Mouse (Mus musculus): ENCODE measurements around the gene Ccr3. TPM values are rescaled to one million over a fixed set of nuclear protein-coding genes. Genes with fewer than 3 reads are reported as not detected.
"Not testable (repeated sequence)": the region's sequence is repeated elsewhere in the genome, so short reads cannot be mapped to it uniquely, and the experiment has no call there.

The Ccr3 gene
- polyA plus RNA-seq (2011; ENCODE audit: insufficient read length, low read depth, missing spikeins) = not detected in 2 replicates

- Histone ChIP-seq H3K4me1 (ENCODE audit: control insufficient read depth, insufficient read depth, low read length) (no peaks in the 10 kb centered on the region), H3K4me3 (ENCODE audit: insufficient read depth, low read length) (no peak within 1 kb of the TSS), H3K27ac (ENCODE audit: insufficient read depth, low read length) (no peak within 1 kb of the TSS)
- TF ChIP-seq CTCF (IDR thresholded peaks at IDR 0.05; ENCODE audit: borderline replicate concordance, insufficient read depth, low read length) = no peak
- TF ChIP-seq POLR2A (IDR thresholded peaks at IDR 0.05; ENCODE audit: low read depth, low read length) = no peak
Measured at GRCm38 (mm10) chr9:124021672-124022071, at the start of gene Ccr3. TSS of gene Ccr3 (plus strand) at chr9:124021972.

- no peak overlapping the region for H3K27ac ChIP-seq (ENCODE audit: insufficient read depth, low read length)
- TF ChIP-seq POLR2A (IDR thresholded peaks at IDR 0.05; ENCODE audit: low read depth, low read length) (no peak), CTCF (IDR thresholded peaks at IDR 0.05; ENCODE audit: borderline replicate concordance, insufficient read depth, low read length) (no peak)
- no peak overlapping the region for H3K4me3 ChIP-seq (ENCODE audit: insufficient read depth, low read length)
- no peaks in the 10 kb centered on the region for H3K4me1 ChIP-seq (ENCODE audit: control insufficient read depth, insufficient read depth, low read length)
Measured at GRCm38 (mm10) chr9:123975630-123976029, 46.1 kb upstream of the Ccr3 start.

- TF ChIP-seq POLR2A (IDR thresholded peaks at IDR 0.05; ENCODE audit: low read depth, low read length) (no peak), CTCF (IDR thresholded peaks at IDR 0.05; ENCODE audit: borderline replicate concordance, insufficient read depth, low read length) (no peak)
- Histone ChIP-seq H3K4me1 (ENCODE audit: control insufficient read depth, insufficient read depth, low read length) (no peaks in the 10 kb centered on the region), H3K4me3 (ENCODE audit: insufficient read depth, low read length) (no peak overlapping the region), H3K27ac (ENCODE audit: insufficient read depth, low read length) (no peak overlapping the region)
Measured at GRCm38 (mm10) chr9:123976876-123977663, 44.7 kb upstream of the Ccr3 start.

- H3K27ac ChIP-seq (ENCODE audit: insufficient read depth, low read length) = no peak within 1 kb of the TSS
- no peak within 1 kb of the TSS for H3K4me3 ChIP-seq (ENCODE audit: insufficient read depth, low read length)
- H3K4me1 ChIP-seq (ENCODE audit: control insufficient read depth, insufficient read depth, low read length) = no peaks in the 10 kb centered on the region
- TF ChIP-seq CTCF (IDR thresholded peaks at IDR 0.05; ENCODE audit: borderline replicate concordance, insufficient read depth, low read length) (no peak), POLR2A (IDR thresholded peaks at IDR 0.05; ENCODE audit: low read depth, low read length) (no peak)
Measured at GRCm38 (mm10) chr9:123978308-123978707, 43.5 kb upstream of the Ccr3 start, which contains the start of gene Ccr1l1. TSS of gene Ccr1l1 (minus strand) at chr9:123978408.

- not testable (repeated sequence) for H3K27ac ChIP-seq (ENCODE audit: insufficient read depth, low read length); H3K4me1 ChIP-seq (ENCODE audit: control insufficient read depth, insufficient read depth, low read length); H3K4me3 ChIP-seq (ENCODE audit: insufficient read depth, low read length)
Measured at GRCm38 (mm10) chr9:123980858-123981475, 40.8 kb upstream of the Ccr3 start.

- TF ChIP-seq POLR2A (IDR thresholded peaks at IDR 0.05; ENCODE audit: low read depth, low read length) = no peak
- no peak for TF ChIP-seq CTCF (IDR thresholded peaks at IDR 0.05; ENCODE audit: borderline replicate concordance, insufficient read depth, low read length)
- Histone ChIP-seq H3K27ac (ENCODE audit: insufficient read depth, low read length) (no peak overlapping the region), H3K4me1 (ENCODE audit: control insufficient read depth, insufficient read depth, low read length) (no peaks in the 10 kb centered on the region), H3K4me3 (ENCODE audit: insufficient read depth, low read length) (no peak overlapping the region)
Measured at GRCm38 (mm10) chr9:123981909-123982308, 39.9 kb upstream of the Ccr3 start.

GRCm38 (mm10) chr9:123982720-123983119 lies 39.1 kb upstream of the Ccr3 start:
- Histone ChIP-seq H3K27ac (ENCODE audit: insufficient read depth, low read length) (no peak overlapping the region), H3K4me1 (ENCODE audit: control insufficient read depth, insufficient read depth, low read length) (no peaks in the 10 kb centered on the region), H3K4me3 (ENCODE audit: insufficient read depth, low read length) (no peak overlapping the region)
- TF ChIP-seq POLR2A (IDR thresholded peaks at IDR 0.05; ENCODE audit: low read depth, low read length) = no peak
- no peak for TF ChIP-seq CTCF (IDR thresholded peaks at IDR 0.05; ENCODE audit: borderline replicate concordance, insufficient read depth, low read length)

GRCm38 (mm10) chr9:123984943-123985342 lies 36.8 kb upstream of the Ccr3 start:
- no peaks in the 10 kb centered on the region for H3K4me1 ChIP-seq (ENCODE audit: control insufficient read depth, insufficient read depth, low read length)
- H3K4me3 ChIP-seq (ENCODE audit: insufficient read depth, low read length) = no peak overlapping the region
- no peak for TF ChIP-seq CTCF (IDR thresholded peaks at IDR 0.05; ENCODE audit: borderline replicate concordance, insufficient read depth, low read length)
- TF ChIP-seq POLR2A (IDR thresholded peaks at IDR 0.05; ENCODE audit: low read depth, low read length) = no peak
- H3K27ac ChIP-seq (ENCODE audit: insufficient read depth, low read length) = no peak overlapping the region

- no peak overlapping the region for H3K27ac ChIP-seq (ENCODE audit: insufficient read depth, low read length)
- H3K4me1 ChIP-seq (ENCODE audit: control insufficient read depth, insufficient read depth, low read length) = no peaks in the 10 kb centered on the region
- no peak overlapping the region for H3K4me3 ChIP-seq (ENCODE audit: insufficient read depth, low read length)
- TF ChIP-seq CTCF (IDR thresholded peaks at IDR 0.05; ENCODE audit: borderline replicate concordance, insufficient read depth, low read length) (no peak), POLR2A (IDR thresholded peaks at IDR 0.05; ENCODE audit: low read depth, low read length) (no peak)
Measured at GRCm38 (mm10) chr9:123986217-123986616, 35.6 kb upstream of the Ccr3 start.

- TF ChIP-seq CTCF (IDR thresholded peaks at IDR 0.05; ENCODE audit: borderline replicate concordance, insufficient read depth, low read length) = no peak
- TF ChIP-seq POLR2A (IDR thresholded peaks at IDR 0.05; ENCODE audit: low read depth, low read length) = no peak
- no peak overlapping the region for H3K4me3 ChIP-seq (ENCODE audit: insufficient read depth, low read length)
- no peak overlapping the region for H3K27ac ChIP-seq (ENCODE audit: insufficient read depth, low read length)
- no peaks in the 10 kb centered on the region for H3K4me1 ChIP-seq (ENCODE audit: control insufficient read depth, insufficient read depth, low read length)
Measured at GRCm38 (mm10) chr9:123989671-123990070, 32.1 kb upstream of the Ccr3 start.

Measured in embryonic fibroblast, embryonic 13.5 days (primary cell).